Mouse (Mus musculus) frontal cortex, adult (tissue): ENCODE measurements at regions not wholly inside any gene's neighbourhood (a gene's known extent, or its start where the extent isn't known, plus 50 kb on each side); places are given as distances from the start of the nearest gene placed in this dataset.

ENCODE experiments used
- ATAC-seq: cut with Nextera tagmentation; 2 replicates; pipeline ENCODE4 v1.9.2; 2017; ENCODE audit warnings: mild to moderate bottlenecking, moderate library complexity, mixed read lengths; ENCODE audit not compliant: low TSS enrichment

DNA sequence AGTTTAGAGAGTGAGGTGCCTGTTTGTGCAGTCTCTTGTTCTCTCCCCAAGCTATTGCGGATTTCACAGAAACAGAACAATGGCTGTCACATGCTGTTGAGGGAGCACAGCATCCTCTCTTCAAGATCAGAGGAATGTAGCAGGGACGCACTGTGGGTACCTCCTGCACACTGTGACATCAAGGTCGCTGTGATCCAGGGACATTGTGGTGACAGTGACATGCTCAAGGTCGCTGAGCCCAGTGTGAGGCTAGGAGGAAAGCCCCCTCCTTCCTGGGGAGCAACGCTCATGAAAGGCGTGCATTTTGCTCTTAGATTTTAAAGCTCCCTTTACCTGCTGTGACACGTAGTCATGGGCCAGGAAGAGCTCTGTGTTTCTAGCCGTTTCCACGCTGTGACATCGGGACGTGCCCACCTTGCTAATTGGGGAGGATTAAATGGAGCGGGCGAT is 248.5 kb upstream of the Myt1l start:
- 0 out of 2 replicates have a peak, but pooled peaks have one; percentile 4 for ATAC-seq

DNA sequence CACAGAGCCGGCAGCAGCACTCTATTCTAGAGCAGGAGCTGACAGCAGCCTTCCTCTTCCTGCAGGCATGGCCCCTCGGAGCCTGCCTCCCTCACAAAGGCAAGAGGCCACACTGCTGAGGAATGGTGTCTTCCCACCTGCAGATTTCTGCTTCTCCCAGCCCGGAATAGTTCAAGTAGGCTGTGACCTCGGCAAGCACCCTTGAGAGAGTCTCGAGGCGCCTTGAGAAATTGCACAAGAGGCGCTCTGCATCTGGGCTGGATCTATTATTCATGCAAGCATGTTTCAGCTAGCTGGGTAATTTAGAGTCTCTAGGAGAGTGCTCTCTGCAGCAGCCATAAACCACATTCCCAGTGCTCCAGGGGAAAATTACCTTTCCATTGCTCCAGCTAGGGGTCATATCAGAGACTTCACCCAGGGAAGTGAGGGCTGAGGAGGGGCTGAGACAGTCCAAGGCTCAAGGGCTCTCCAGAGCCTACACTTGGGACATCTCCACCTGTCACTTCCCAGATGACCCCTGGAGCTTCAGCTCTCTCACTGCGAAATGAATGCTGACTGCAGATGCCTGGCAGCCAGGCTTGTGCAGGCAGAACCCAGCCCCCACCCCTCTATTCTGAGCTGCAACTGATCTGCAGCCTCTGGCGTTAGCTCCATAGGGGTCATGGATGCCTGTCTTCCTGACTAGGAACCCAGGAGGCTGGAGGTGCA is 247.9 kb upstream of the Myt1l start:
- peak; percentile 55 for ATAC-seq

DNA sequence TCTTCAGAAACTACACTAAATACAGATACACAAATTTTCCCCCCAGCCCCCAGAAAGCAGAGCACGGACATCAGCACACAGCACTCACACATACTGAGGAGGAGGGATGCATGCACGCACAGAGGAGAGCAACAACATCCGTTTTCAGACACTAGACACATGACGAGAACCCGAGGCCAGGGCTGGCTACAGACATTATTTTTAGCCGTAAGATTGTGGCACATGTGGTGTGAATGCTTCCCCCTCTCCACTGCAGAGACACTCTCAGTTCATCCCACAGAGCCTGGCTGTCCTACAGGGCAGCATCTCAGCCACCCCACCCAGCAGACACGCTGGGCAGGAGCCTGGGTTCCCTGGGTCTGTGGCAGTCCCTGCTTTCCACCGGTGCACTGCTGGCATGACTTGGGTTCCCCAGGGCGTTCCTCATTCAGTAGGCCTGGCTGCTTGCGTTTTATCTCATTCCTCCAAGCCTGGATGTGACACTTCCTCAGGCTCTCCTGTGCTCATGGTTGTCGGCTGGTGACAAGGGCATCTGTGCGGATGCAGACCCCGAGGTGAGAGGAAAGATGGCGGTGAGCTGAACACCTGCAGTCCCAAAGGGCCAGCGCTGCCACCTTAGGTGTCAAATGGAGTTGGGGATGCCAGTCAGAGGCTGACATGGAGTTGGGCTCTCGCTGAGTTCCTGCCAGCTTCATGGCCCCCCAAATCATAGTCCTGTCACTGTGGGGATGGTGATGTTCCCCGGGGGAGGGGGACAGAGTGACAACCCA is 247.1 kb upstream of the Myt1l start:
- peak; percentile 47 for ATAC-seq

DNA sequence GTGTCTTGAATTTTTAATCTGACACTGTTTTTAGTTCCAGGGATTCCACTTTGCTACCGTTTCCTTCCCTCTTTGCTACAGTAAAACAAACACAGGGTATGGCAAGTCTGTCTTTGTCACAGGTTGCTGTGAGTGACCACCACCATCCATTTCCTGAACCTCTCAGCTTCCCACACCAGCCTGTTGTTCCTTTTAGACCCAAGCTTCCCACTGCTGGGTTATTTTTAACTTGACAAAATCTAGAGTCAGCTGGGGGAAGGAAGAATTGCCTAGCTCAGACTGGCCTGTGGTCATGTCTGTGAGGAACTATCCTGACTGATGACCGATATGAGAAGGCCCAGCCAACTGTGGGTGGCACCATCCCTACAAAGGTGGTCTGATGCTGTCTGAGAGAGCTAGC is 239.4 kb upstream of the Myt1l start:
- no peak for ATAC-seq

DNA sequence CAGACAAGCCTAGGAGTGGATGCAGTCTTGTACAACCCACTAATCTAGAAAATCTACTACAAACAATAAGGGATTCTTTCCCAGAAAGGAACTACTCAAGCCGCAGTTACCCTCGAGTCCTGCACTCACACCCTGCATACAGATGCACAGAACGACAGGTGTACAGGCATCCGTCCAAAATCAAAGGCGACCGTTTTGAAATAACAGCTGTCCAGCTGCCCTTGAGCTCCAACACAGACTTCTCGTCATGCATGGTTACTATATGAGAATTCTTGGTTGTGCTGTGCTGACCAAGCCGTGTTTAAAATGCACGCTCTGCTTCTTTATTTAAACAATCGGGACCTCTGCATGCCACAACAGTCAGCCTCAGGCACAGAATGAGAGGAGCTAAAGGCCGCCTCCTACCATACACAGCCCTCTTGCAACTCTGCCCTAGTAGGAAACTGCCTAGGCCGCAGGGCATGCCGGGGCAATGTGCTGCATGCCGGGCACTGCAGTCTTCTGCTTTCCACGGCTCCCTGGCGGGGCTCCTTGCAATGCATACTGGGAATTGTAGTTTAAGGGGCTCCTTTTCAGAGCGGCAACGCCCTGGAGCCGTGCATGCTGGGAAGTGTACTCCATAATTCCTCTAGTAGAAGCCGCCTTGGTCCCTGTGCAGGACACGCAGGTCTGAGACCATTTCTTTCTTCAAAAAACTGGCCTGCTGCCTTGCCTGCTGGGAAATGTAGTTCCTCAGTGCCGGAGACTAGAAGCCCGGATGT is 237.4 kb upstream of the Myt1l start:
- peak; percentile 99 for ATAC-seq

DNA sequence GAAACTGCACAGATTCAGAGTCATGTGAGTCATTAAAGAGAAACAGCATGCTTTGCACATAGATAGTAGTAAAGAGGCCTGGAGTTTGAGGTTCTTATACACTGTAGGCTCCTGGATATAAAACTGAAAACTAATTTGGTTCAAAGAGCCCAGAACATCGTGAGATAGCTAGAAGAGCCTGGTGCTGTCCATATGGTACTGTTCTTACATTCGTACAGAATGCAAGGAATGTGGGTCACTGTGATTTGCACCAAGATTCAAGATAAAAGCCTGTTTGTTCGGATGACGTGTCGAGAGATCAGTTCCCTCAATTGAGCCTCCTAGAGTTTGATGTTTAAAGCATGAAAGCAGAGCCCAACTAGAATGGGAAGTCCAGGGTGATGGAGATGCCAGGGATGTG is 230.2 kb upstream of the Myt1l start:
- ATAC-seq: peak; percentile 95

DNA sequence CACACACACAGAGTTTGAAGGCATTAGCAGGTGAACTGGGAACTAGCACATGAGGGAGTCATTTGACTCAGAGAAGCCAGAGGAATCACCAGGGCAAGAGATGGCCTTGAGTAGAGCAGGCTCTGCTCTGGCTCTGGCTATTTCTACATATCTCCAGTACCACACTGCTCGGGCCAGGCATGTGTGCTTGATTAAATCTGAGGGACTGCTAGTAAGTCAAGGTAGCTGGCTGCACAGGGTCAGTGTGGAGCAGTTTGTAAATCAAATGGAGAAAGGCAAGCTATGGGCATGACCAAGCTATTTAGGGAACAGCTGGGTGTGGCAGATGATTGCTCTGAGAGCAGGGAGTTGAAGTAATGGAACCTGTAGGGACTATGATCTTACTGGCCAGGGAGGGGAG is 212.5 kb upstream of the Myt1l start:
- ATAC-seq: no peak

DNA sequence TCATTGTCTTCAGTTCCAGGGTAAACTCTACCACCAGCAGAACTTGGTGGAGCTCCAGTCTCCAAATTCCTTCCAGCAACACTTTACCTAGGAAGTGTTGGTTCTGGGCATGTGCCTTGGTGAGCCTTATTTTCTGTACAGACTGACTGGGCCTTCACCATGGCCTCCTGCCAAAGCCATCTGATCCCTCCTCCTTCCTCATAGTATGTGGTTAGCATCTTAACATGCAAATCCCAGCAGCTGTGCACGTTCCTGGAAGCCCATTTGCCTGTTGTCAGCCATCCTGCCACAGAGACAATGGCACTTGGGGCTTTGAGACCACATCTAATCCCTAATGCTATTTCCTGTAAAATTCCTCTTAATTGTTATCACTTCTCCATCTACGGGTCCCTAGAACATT is 206.7 kb upstream of the Myt1l start:
- no peak for ATAC-seq

DNA sequence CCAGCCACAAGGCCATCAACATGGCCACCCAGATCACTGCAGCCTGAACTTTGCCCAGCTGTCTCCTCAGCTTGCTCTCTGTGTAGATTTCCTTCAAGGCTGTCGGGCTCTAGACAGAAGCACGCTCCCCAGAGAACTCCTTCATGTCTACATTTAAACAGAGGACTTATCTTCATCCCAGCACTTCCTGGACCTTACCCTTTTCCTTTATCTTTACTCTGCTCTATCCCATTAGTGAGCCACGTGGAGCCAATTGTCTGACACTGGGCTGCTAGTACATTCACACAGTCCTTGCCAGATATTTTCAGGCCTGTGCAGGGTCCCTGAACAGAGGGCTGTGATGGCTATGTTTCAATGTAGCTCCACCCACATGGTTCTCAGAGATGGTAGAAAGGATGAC is 204.7 kb upstream of the Myt1l start:
- ATAC-seq: no peak

DNA sequence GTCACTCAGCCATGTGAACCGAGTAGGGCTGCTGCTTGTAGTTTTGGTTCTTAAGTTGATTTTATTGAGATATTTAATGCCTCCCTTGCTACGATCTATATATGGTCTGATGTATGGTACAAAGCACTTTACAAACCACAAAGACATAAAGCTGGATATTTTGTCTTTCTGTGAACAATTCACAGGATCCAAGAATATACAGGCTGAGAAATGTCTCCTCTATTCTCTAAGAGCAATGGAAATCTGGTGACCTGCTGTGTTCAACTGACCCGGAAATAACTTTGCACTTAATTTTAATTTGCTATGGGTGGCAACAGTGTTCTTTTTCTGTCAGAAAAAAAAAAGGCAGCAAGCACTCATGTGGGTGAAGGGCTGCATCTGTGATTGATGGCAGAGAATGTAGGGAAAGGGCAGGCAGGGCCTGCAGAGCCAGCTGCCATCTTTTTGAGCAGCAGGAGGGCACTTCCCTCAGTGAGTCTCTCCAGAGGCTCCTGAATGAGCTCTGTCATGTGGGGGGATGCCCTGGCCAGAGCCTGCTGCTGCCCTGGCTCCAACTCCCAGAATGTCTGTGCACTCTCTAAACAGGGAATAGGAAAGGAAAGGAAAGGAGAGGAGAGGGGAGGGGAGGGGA is 192.2 kb upstream of the Myt1l start:
- no peak for ATAC-seq

DNA sequence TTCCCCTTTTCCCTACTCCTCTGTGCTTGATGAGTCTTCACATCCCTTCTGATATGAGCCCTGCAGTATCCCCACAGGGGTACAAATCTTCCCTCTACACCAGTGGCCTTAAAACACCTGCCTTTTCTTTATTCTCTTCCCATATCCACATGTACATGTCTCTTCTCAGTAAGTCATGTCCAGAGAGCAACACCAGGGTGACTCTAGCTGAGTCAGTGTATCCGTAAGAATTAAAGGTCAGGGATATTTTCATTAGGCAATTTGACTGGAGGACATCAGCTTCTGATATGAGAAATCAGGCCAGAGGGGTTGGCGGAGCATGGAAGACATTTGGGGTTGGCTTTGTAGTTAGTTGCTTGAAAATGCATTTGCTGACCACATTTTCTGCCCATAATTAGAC is 190.8 kb upstream of the Myt1l start:
- no peak for ATAC-seq

DNA sequence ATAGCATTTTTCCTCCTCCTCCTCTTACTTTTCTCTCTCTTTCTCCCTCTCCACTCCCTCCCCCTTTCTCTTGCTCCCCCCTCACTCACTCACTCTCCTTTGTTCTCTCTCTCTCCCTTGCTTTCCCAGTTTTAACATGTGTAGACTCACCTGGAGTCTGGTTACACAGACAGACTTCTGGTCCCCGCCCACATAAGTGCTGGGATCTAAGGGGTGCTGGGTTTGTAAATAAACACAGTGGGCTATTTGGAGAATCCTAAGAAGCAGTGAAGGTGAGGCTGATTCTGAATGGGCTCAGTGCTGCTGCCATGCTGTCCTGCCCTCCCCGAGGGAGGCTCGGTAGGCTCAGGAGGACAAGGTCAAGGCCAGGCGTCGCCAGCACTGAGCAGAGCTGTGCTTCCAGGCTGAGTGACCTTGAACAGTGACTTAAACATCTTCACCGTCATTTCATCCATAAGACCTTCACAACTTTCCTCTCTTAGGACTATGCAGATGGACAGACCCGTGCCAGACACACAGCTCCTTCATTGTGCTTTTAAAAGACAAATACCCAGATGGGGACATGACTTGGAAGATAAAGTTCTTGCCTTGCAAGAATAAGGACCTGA is 186.7 kb upstream of the Myt1l start:
- ATAC-seq: no peak

DNA sequence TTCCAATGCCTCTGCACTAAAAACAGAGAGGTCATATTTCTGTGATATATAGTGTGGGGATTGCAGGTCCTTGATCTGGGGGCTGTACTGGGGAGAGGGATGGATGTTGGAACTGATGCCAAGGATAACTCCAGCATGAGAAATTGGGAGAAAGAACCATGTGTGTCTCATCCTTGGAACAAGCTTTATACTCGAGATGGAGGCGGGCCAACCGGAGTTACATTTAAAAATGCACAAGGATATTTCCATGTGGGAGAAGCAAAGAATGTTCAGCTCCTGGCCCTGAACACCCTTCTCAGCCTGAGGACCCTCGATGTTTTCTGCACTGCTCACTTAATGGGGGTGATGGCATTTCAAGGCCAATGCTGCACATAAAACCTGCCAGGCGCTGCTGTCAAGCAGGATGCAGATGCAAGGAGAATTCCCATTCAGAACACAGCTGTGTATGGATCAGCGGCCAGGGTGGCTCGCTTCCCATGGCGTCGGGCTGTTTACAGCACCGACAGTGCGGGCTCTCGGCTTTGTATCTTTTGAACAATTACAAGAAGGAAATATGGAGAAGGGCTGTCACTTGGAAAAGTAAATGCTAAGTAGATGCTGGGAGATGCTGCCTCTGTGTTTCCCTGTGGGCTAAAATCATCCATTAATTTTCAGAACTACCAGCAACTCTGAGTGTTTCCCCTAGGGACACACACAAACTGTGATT is 184.9 kb upstream of the Myt1l start:
- peak; percentile 63 for ATAC-seq

DNA sequence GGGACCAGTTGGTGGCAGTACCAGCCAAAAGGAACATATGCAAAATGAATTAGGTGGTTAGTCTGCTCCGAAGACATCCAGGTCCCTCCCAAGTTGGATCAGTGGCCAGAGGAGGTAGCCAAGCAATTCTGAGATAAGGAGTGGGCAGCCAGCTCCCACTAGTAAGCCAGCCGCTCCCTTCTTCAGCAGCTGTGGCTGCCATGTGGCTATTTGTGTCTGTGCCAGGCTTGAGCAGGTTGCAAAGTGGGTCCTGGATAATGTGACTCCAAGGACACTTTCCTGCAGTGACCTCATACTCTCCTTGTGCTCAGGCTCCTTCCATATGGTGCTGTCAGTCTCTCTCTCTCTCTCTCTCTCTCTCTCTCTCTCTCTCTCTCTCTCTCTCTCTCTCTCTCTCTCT is 179.5 kb upstream of the Myt1l start:
- ATAC-seq: peak; percentile 63

DNA sequence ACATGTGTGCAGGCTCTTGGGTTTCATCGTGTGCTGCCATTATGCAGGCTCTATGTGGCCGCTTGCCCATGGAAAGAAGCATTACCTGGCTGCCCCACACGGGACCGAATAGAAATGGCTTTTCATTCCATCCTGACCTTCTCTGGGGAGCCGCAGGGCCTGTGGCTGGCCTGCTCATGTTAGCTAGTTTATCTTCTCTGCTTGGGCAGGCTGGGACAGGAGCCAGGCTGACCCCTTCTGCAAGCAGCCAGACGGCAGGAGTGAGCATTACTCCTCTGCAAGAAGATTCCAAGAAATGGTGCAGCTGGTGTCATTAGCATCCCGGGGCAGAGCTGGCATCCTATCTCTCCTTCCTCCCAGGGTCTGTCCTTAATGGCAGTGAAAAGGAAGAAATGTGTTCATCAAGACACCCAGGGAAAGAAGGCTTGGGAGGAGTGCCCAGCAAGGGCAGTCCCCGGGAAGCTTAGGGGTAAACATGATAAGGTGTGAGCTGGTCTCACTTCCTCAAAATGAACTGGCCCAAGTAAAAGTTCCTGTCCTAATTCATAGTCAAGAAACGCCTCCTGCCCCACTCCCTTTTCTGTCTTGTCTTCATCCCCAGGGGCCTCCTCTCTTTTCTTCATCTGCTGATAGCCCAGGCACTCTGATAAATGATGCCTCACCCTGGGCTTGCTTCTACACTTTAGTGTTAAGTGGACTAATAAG is 178.9 kb upstream of the Myt1l start:
- no peak for ATAC-seq

DNA sequence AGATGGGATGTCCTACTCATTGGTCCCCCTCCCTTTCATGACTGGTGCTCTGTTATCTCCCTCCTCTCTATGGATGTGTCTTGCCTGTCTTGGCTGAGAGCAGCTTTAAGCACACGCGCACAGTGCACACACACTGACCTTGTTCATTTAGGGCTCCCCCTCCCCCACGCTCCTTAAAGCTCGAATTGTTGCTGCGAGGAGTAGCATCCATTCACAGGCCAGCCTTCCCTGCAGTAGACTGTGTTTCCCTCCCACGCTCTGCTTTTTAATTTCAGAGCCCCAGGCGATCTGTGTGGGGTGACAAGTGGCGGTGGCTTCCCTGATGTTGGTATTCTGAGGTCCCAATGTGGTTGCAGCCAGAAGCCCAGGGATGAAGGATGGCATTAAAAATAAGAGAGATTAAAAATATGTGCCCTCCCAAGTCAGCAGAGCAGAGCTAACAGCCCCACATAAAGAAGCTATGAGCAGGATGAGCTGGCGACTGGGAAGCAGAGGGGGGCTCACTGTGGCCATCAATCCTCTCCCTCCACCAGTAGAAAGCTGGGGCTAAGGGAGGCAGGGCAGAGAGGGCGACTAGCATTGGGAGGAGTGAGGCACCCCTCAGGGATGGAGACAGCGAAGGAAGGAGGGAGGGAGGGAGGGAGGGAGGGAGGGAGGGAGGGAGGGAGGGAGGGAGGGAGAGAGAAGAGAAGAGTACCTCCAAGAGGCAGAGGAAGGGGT is 174.2 kb upstream of the Myt1l start:
- peak; percentile 66 for ATAC-seq

DNA sequence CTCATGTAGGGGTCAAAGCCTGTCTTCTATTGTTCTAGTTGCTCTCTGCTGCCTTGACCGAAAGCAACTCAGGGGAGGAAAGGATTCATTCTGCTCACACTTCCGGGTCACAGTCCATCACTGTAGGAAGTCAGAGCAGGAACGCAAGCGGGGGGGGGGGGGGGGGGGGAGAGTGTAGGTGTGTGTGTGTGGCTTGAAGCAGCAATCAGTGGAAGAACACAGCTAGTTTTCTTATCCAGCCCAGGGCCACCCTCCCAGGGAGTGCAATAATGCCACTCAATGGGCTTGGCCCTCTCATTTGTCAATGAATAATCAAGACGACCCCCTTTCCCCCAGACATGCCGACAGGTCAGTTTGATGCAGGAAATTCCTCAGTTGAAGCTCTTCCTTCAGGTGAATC is 173.4 kb upstream of the Myt1l start:
- no peak for ATAC-seq

DNA sequence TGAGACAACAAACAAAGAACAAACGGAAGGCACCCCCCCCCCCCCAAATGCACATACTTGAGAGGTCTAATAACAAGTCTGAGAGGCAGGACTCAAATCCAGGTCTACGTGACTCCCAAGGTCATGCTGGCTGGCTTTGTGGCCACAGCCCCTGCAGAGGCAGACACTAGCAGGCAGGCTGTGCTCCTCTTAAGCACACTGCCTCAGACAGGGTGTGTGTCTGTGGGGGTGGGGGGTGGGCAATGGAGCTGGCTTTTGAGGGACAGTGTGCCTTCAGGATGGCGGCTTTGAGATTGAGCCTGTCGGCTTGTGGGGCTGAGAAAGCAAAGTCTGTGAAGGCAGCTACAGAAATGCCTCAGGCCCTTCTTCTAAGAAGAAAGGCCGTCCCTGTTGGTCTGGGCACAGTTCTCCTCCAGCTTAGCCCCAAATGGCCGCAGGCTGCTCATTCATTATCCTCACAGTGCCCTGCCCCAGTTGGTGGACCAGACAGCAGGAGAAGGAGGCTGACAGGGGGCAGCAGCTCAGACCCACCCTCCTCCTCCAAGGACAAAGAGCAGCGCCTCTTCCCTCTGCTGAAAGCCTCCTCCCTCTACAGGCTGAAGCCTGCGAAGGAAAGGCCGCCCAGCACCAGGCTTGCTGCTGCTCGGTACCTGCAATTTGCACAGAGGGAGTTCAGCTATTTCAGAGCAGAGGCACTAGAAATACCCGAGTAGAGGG is 171.3 kb upstream of the Myt1l start:
- peak; percentile 71 for ATAC-seq

DNA sequence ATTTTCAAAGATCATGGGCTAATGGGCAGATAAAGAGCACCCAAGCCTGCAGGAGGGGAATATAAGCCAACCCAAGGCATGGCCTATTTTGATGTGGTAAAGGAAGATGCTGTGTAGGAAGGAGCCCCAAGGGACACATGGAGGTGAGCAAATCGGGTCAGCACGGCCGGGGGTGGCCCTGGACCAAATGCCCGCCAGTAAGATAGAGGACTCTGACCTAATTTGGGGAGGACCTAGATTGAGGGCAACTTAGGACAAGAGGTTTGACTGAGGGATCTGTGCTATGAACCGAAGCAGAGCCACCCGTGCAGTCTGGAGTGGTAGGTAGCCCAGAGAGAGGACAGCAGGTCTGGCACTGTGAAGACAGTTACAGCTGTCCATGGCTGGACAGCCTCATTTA is 166.9 kb upstream of the Myt1l start:
- no peak for ATAC-seq
